Mouse (Mus musculus) embryonic facial prominence, embryonic 13.5 days (tissue): ENCODE data around the gene Ric8b. TPM values are rescaled to one million over a fixed set of nuclear protein-coding genes. Genes with fewer than 3 reads are reported as not detected.

Experiments used
- ATAC-seq: fragments of 200-750 bp; cut with Nextera tagmentation; 2 replicates; pipeline ENCODE4 v1.8.0; 2017; ENCODE audit warnings: low read depth; ENCODE audit not compliant: insufficient number of reproducible peaks, insufficient read depth, low FRiP score, low TSS enrichment
- H3K27ac ChIP-seq: fragments of 300-500 bp; sonication (generic); 2 replicates; pipeline ENCODE4 v1.5.1; 2015; ENCODE audit warnings: moderate library complexity, mild to moderate bottlenecking, inconsistent platforms
- H3K27me3 ChIP-seq: fragments of 300-500 bp; sonication (generic); 2 replicates; pipeline ENCODE4 v1.6.1; 2015; ENCODE audit warnings: mild to moderate bottlenecking, inconsistent platforms
- H3K36me3 ChIP-seq: fragments of 300-500 bp; sonication (generic); 2 replicates; pipeline ENCODE4 v1.6.1; 2015; ENCODE audit warnings: mild to moderate bottlenecking, inconsistent platforms
- H3K4me1 ChIP-seq: fragments of 300-500 bp; sonication (generic); 2 replicates; pipeline ENCODE4 v1.6.1; 2015; ENCODE audit warnings: inconsistent platforms
- H3K4me2 ChIP-seq: fragments of 300-500 bp; sonication (generic); 2 replicates; pipeline ENCODE4 v1.6.1; 2015; ENCODE audit warnings: moderate library complexity, mild to moderate bottlenecking, inconsistent platforms
- H3K4me3 ChIP-seq: fragments of 300-500 bp; sonication (generic); 2 replicates; pipeline ENCODE4 v1.5.1; 2015; ENCODE audit warnings: mild to moderate bottlenecking, inconsistent platforms
- H3K9ac ChIP-seq: fragments of 300-500 bp; sonication (generic); 2 replicates; pipeline ENCODE4 v1.6.1; 2015; ENCODE audit warnings: mild to moderate bottlenecking, inconsistent platforms
- H3K9me3 ChIP-seq: fragments of 300-500 bp; sonication (generic); 2 replicates; pipeline ENCODE4 v1.6.1; 2016; ENCODE audit warnings: inconsistent platforms
- WGBS: fragments of 180-500 bp; shearing (Covaris S2); methylation state at CpG from one replicate; pipeline ENCODE4 v1.1.7; 2015; ENCODE audit warnings: mixed read lengths; 5-methylcytosine and 5-hydroxymethylcytosine counted together
- polyA plus RNA-seq: library from polyadenylated mRNA; unstranded; fragments of >200 nt; fragmentation: Nextera tagmentation; extraction: Ambion mirVana; gene quantifications from 2 replicates; pipeline ENCODE4 v1.2.1, GENCODE M21; 2015

Ric8b gene
- polyA plus RNA-seq, 1 experiment from 2014 or later: 23.0 TPM

- Histone ChIP-seq H3K4me1 (peaks cover 10% of the 10 kb centered on the region), H3K4me3 (no peak overlapping the region), H3K36me3 (no peaks in the 10 kb centered on the region), H3K27ac (no peak overlapping the region), H3K9me3 (no peaks in the 10 kb centered on the region), H3K27me3 (no peaks in the 10 kb centered on the region), H3K9ac (no peak overlapping the region), H3K4me2 (no peak overlapping the region)
- 29% methylated on average over 1 of the region's 1 CpGs for WGBS
- no peak for ATAC-seq
Observed at GRCm38 (mm10) chr10:84910758-84911384, 6.5 kb upstream of the Ric8b start.

- H3K9me3 ChIP-seq: no peaks in the 10 kb centered on the region
- H3K27me3 ChIP-seq: no peaks in the 10 kb centered on the region
- peaks cover 12% of the 10 kb centered on the region for H3K4me1 ChIP-seq
- no peak overlapping the region for H3K9ac ChIP-seq
- H3K4me3 ChIP-seq: no peak overlapping the region
- 86% methylated on average over 1 of the region's 1 CpGs for WGBS
- H3K36me3 ChIP-seq: no peaks in the 10 kb centered on the region
- ATAC-seq: no peak
- no peak overlapping the region for H3K27ac ChIP-seq
- H3K4me2 ChIP-seq: no peak overlapping the region
Observed at GRCm38 (mm10) chr10:84913148-84913547, 4.3 kb upstream of the Ric8b start.

- no peak for ATAC-seq
- Histone ChIP-seq H3K9ac (no peak overlapping the region), H3K9me3 (no peaks in the 10 kb centered on the region), H3K27ac (no peak overlapping the region), H3K4me3 (no peak overlapping the region), H3K4me2 (no peak overlapping the region), H3K36me3 (no peaks in the 10 kb centered on the region), H3K4me1 (peaks cover 16% of the 10 kb centered on the region), H3K27me3 (no peaks in the 10 kb centered on the region)
- 80% methylated on average over 6 of the region's 6 CpGs for WGBS
Observed at GRCm38 (mm10) chr10:84915476-84915875, 1.9 kb upstream of the Ric8b start.

- Histone ChIP-seq H3K27ac (peak overlapping the region; percentile 97), H3K4me1 (peaks cover 16% of the 10 kb centered on the region), H3K36me3 (no peaks in the 10 kb centered on the region), H3K4me2 (peak overlapping the region; percentile 86), H3K9ac (peak overlapping the region; percentile 93), H3K9me3 (no peaks in the 10 kb centered on the region; the same call in 1 of the 2 replicates), H3K27me3 (no peaks in the 10 kb centered on the region), H3K4me3 (peak overlapping the region; percentile 85)
- WGBS: 1% methylated on average over 24 of the region's 27 CpGs
- ATAC-seq: no peak; the same call in 1 of the 2 replicates
Observed at GRCm38 (mm10) chr10:84917731-84918095, 297 bp downstream of the Ric8b start.

- 90% methylated on average over 7 of the region's 7 CpGs for WGBS
- Histone ChIP-seq H3K4me3 (no peak overlapping the region), H3K27ac (no peak overlapping the region), H3K4me1 (peaks cover 6% of the 10 kb centered on the region; the same call in 1 of the 2 replicates), H3K36me3 (peaks cover 28% of the 10 kb centered on the region), H3K27me3 (no peaks in the 10 kb centered on the region), H3K9me3 (no peaks in the 10 kb centered on the region; the same call in 1 of the 2 replicates), H3K4me2 (no peak overlapping the region), H3K9ac (no peak overlapping the region)
- ATAC-seq: no peak
Observed at GRCm38 (mm10) chr10:84926336-84926735, 8.9 kb downstream of the Ric8b start.

GRCm38 (mm10) chr10:84926885-84927284 is 9.5 kb downstream of the Ric8b start:
- Histone ChIP-seq H3K27me3 (no peaks in the 10 kb centered on the region), H3K4me3 (no peak overlapping the region), H3K4me2 (no peak overlapping the region), H3K27ac (no peak overlapping the region), H3K9me3 (no peaks in the 10 kb centered on the region; the same call in 1 of the 2 replicates), H3K36me3 (peaks cover 28% of the 10 kb centered on the region), H3K9ac (no peak overlapping the region), H3K4me1 (peaks cover 8% of the 10 kb centered on the region)
- no peak for ATAC-seq
- 95% methylated on average over 4 of the region's 4 CpGs for WGBS

- 86% methylated on average over 4 of the region's 4 CpGs for WGBS
- Histone ChIP-seq H3K4me2 (no peak overlapping the region), H3K4me3 (no peak overlapping the region), H3K9me3 (no peaks in the 10 kb centered on the region), H3K36me3 (peaks cover 28% of the 10 kb centered on the region), H3K4me1 (peaks cover 13% of the 10 kb centered on the region), H3K27me3 (no peaks in the 10 kb centered on the region), H3K9ac (no peak overlapping the region), H3K27ac (no peak overlapping the region)
- no peak for ATAC-seq
Observed at GRCm38 (mm10) chr10:84928465-84928864, 11.0 kb downstream of the Ric8b start.

- Histone ChIP-seq H3K4me3 (no peak overlapping the region), H3K36me3 (0 out of 2 replicates have a peak, but pooled peaks cover 5% of the 10 kb centered on the region), H3K27ac (no peak overlapping the region), H3K9ac (no peak overlapping the region), H3K27me3 (no peaks in the 10 kb centered on the region), H3K4me2 (no peak overlapping the region), H3K9me3 (no peaks in the 10 kb centered on the region), H3K4me1 (peaks cover 27% of the 10 kb centered on the region)
- no peak for ATAC-seq
- WGBS: 80% methylated on average over 7 of the region's 7 CpGs
Observed at GRCm38 (mm10) chr10:84935553-84936209, 18.3 kb downstream of the Ric8b start.

GRCm38 (mm10) chr10:84936832-84937515 is 19.6 kb downstream of the Ric8b start:
- no peak overlapping the region for H3K4me3 ChIP-seq
- no peak for ATAC-seq
- 64% methylated on average over 4 of the region's 4 CpGs for WGBS

GRCm38 (mm10) chr10:84938094-84938820 is 20.8 kb downstream of the Ric8b start:
- no peaks in the 10 kb centered on the region for H3K9me3 ChIP-seq
- WGBS: 87% methylated on average over 14 of the region's 14 CpGs
- H3K4me3 ChIP-seq: no peak overlapping the region
- H3K36me3 ChIP-seq: 0 out of 2 replicates have a peak, but pooled peaks cover 9% of the 10 kb centered on the region
- no peak overlapping the region for H3K27ac ChIP-seq
- H3K4me2 ChIP-seq: no peak overlapping the region
- no peak for ATAC-seq
- H3K4me1 ChIP-seq: peaks cover 23% of the 10 kb centered on the region
- no peaks in the 10 kb centered on the region for H3K27me3 ChIP-seq
- H3K9ac ChIP-seq: no peak overlapping the region

More at GRCm38 (mm10) chr10:84936832-84937515, 19.6 kb downstream of the Ric8b start:
- no peaks in the 10 kb centered on the region for H3K9me3 ChIP-seq
- H3K36me3 ChIP-seq: 0 out of 2 replicates have a peak, but pooled peaks cover 9% of the 10 kb centered on the region
- H3K4me2 ChIP-seq: no peak overlapping the region
- H3K9ac ChIP-seq: no peak overlapping the region
- no peaks in the 10 kb centered on the region for H3K27me3 ChIP-seq
- H3K27ac ChIP-seq: no peak overlapping the region
- H3K4me1 ChIP-seq: peaks cover 24% of the 10 kb centered on the region

- H3K27ac ChIP-seq: no peak overlapping the region
- H3K27me3 ChIP-seq: no peaks in the 10 kb centered on the region
- H3K4me3 ChIP-seq: no peak overlapping the region
- ATAC-seq: no peak
- 0 out of 2 replicates have a peak, but pooled peaks cover 9% of the 10 kb centered on the region for H3K36me3 ChIP-seq
- WGBS: 78% methylated on average over 5 of the region's 5 CpGs
- peaks cover 23% of the 10 kb centered on the region for H3K4me1 ChIP-seq
- H3K9ac ChIP-seq: no peak overlapping the region
- H3K9me3 ChIP-seq: no peaks in the 10 kb centered on the region
- no peak overlapping the region for H3K4me2 ChIP-seq
Observed at GRCm38 (mm10) chr10:84938886-84939285, 21.5 kb downstream of the Ric8b start.
